Mouse (Mus musculus) liver, embryonic 14.5 days (tissue): ENCODE results near the gene Gm26657. TPM values are rescaled to one million over a fixed set of nuclear protein-coding genes. Genes with fewer than 3 reads are reported as not detected.

Experiments
- ATAC-seq: fragments of 200-750 bp; cut with Nextera tagmentation; 2 replicates; pipeline ENCODE4 v1.8.0; 2017; ENCODE audit warnings: moderate number of reproducible peaks, mild to moderate bottlenecking, moderate library complexity; ENCODE audit not compliant: insufficient read depth
- DNase-seq, 3 experiments: peaks; one replicate each; pipeline ENCODE4 v3.0.0-alpha.2; 2012 to 2013; ENCODE audit warnings: low read depth in 3 of 3, low spot score in 3 of 3
- H3K27ac ChIP-seq: fragments of 300-500 bp; sonication (generic); 2 replicates; pipeline ENCODE4 v1.5.1; 2014; ENCODE audit warnings: moderate library complexity, mild to moderate bottlenecking, control low read depth, inconsistent platforms
- H3K27me3 ChIP-seq: fragments of 300-500 bp; sonication (generic); 2 replicates; pipeline ENCODE4 v1.6.1; 2014; ENCODE audit warnings: mild to moderate bottlenecking, low read length, moderate library complexity; ENCODE audit not compliant: control insufficient read depth, insufficient read depth
- H3K36me3 ChIP-seq: fragments of 300-500 bp; sonication (generic); replicated peaks from 2 replicates; pipeline ENCODE4 v1.6.1; 2014; ENCODE audit warnings: low read depth; ENCODE audit not compliant: control insufficient read depth, insufficient read depth
- H3K4me1 ChIP-seq, 2 experiments: fragments of 200-500 bp in 1 of 2; fragments of 300-500 bp in 1 of 2; sonication (generic) in 1 of 2; replicated peaks; 2 replicates each; pipeline ENCODE4 v1.6.1; 2012 to 2014; ENCODE audit warnings: antibody characterized with exemption in 1 of 2, inconsistent platforms in 1 of 2, low read length in 1 of 2; ENCODE audit not compliant: control insufficient read depth in 2 of 2, insufficient read depth in 2 of 2
- H3K4me2 ChIP-seq: fragments of 300-500 bp; sonication (generic); 2 replicates; pipeline ENCODE4 v1.6.1; 2014; ENCODE audit warnings: low read depth, mild to moderate bottlenecking, control low read depth, moderate library complexity
- H3K4me3 ChIP-seq, 2 experiments: fragments of 200-500 bp in 1 of 2; fragments of 300-500 bp in 1 of 2; sonication (generic) in 1 of 2; 2 replicates each; pipeline ENCODE4 v1.5.1; 2012 to 2014; ENCODE audit warnings: low read depth in 2 of 2, low read length in 2 of 2, mild to moderate bottlenecking in 2 of 2, control low read depth in 1 of 2, inconsistent platforms in 1 of 2, moderate library complexity in 1 of 2; ENCODE audit not compliant: insufficient read depth in 1 of 2
- H3K9ac ChIP-seq: fragments of 300-500 bp; sonication (generic); replicated peaks from 2 replicates; pipeline ENCODE4 v1.6.1; 2014; ENCODE audit warnings: mild to moderate bottlenecking, control low read depth, moderate library complexity
- H3K9me3 ChIP-seq: fragments of 300-500 bp; sonication (generic); 2 replicates; pipeline ENCODE4 v1.6.1; 2016; ENCODE audit warnings: low read length, mixed read lengths; ENCODE audit not compliant: control insufficient read depth
- CTCF ChIP-seq: IDR thresholded peaks from 2 replicates; pipeline ENCODE4 v1.5.1; 2016; ENCODE audit warnings: antibody characterized with exemption, low read depth, control low read depth
- EP300 ChIP-seq: IDR thresholded peaks from 2 replicates; pipeline ENCODE4 v1.6.1; 2016; ENCODE audit warnings: antibody characterized with exemption, low read depth
- WGBS: fragments of 180-500 bp; shearing (Covaris S2); extraction: QIAGEN DNeasy Blood & Tissue Kit; methylation state at CpG from one replicate; pipeline ENCODE4 v1.1.7; 2014; ENCODE audit not compliant: insufficient replicate concordance; 5-methylcytosine and 5-hydroxymethylcytosine counted together
- polyA plus RNA-seq, 2 experiments: library from polyadenylated mRNA; depleted of rRNA in 1 of 2; stranded (reverse) in 1 of 2; unstranded in 1 of 2; fragments of >200 nt; fragmentation: Nextera tagmentation in 1 of 2; extraction: Ambion mirVana in 1 of 2; gene quantifications; 2 replicates each; pipeline versions ENCODE4 v1.2.1 to v1.2.3; 2012 to 2014

Gene Gm26657
- polyA plus RNA-seq, 2 experiments = not detected

DNA sequence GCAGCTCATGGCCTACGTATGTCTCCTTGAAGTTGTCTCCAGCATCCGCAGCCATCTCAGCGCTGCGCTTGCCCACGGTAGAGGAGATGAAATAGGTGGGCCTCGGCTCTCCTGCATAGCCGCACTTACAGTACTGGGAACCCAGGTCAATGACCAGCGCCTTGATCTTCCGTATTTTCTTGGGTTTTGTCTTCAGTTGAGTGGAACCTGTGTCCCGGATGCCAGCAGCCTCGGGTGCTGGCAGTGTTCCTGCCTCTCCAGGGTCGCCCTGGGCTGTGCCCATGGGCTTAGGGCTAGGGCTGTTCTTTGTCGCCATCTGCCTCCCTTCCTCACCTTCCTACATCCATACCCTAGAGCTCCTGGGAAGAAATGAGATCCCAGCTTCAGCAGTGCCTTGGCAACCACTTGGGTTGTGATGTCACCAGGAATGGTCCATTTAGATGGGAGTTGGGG is 1.2 kb downstream of the Gm26657 start, which contains the start of gene Actl7b:
Actl7b (minus strand) TSS at position 403 of the 453 bp plus-strand sequence.
- ATAC-seq (no peak), DNase-seq (no peak)
- no peak within 1 kb of the TSS for H3K27ac ChIP-seq
- no peak for TF ChIP-seq CTCF
- no peak for TF ChIP-seq EP300
- 77% methylated on average over 13 of the region's 13 CpGs for WGBS
- no peak within 1 kb of the TSS for H3K9ac ChIP-seq
- H3K4me2 ChIP-seq = no peak within 1 kb of the TSS
- H3K27me3 ChIP-seq = no peaks in the 10 kb centered on the region
- H3K4me3 ChIP-seq = no peak within 1 kb of the TSS
- no peaks in the 10 kb centered on the region for H3K9me3 ChIP-seq
- H3K36me3 ChIP-seq = no peaks in the 10 kb centered on the region
- no peaks in the 10 kb centered on the region for H3K4me1 ChIP-seq

DNA sequence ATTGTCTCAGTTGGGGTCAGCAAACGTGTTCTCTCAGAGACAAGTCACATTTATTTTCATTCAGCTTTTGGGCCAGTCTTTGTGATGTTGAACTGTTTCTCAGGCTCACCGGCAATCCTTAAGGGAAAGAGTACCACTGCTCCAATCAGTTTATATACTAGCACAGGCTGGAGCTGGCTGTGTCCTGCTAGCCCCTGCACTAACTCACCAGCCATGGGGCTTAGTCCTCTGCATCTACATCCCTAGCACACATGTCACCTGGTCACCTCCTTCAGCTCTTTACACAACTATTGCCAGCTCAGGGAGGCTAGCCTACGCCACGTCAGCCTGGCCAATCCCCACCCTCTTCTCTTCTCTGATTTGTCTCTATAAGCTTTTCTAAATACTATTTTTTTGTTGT is 2.8 kb downstream of the Gm26657 start:
- no peak for ATAC-seq
- WGBS = 74% methylated on average over 4 of the region's 4 CpGs
- DNase-seq = no peak

DNA sequence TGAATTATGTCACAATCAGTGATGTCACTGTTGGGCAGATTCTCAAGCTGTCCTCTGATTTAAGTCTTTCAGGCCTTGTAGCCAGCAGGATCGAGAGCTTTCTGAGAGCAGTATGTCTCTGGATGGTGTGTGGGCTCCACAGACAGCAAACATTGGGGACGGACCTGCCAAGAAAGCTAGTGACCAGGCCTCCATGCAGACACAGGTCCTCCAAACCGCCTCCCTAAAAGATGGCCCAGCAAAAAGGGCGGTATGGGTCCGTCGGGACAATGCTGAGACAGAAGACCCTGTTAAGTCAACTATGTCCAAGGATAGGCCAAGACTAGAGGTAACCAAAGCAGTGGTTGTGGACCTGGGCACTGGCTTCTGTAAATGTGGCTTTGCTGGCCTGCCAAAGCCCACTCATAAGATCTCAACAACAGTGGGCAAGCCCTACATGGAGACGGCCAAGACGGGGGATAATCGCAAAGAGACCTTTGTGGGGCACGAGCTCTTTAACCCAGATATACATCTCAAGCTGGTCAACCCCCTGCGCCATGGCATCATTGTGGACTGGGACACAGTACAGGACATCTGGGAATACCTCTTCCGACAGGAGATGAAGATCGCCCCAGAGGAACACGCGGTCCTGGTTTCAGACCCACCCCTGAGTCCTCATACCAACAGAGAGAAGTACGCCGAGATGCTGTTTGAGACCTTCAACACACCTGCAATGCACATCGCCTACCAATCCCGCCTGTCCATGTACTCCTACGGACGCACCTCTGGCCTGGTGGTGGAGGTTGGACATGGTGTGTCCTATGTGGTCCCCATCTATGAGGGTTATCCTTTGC is 3.7 kb downstream of the Gm26657 start, which contains the start of gene Actl7a:
Actl7a (plus strand) TSS at position 51 of the 833 bp plus-strand sequence.
- H3K27me3 ChIP-seq = no peaks in the 10 kb centered on the region
- no peak within 1 kb of the TSS for H3K9ac ChIP-seq
- H3K4me3 ChIP-seq = no peak within 1 kb of the TSS
- no peaks in the 10 kb centered on the region for H3K36me3 ChIP-seq
- H3K4me1 ChIP-seq = no peaks in the 10 kb centered on the region
- no peaks in the 10 kb centered on the region for H3K9me3 ChIP-seq
- 82% methylated on average over 21 of the region's 21 CpGs for whole genome bisulfite sequencing
- no peak for ATAC-seq
- H3K4me2 ChIP-seq = no peak within 1 kb of the TSS
- H3K27ac ChIP-seq = no peak within 1 kb of the TSS
- no peak for TF ChIP-seq EP300
- TF ChIP-seq CTCF = no peak
- no peak for DNase-seq

More for the DNA sequence above, 2.8 kb downstream of the Gm26657 start:
- Histone ChIP-seq H3K9me3 (no peaks in the 10 kb centered on the region), H3K4me2 (no peak overlapping the region), H3K4me1 (no peaks in the 10 kb centered on the region), H3K9ac (no peak overlapping the region), H3K27ac (no peak overlapping the region), H3K27me3 (no peaks in the 10 kb centered on the region), H3K36me3 (no peaks in the 10 kb centered on the region), H3K4me3 (no peak overlapping the region)
- TF ChIP-seq CTCF (no peak), EP300 (no peak)

DNA sequence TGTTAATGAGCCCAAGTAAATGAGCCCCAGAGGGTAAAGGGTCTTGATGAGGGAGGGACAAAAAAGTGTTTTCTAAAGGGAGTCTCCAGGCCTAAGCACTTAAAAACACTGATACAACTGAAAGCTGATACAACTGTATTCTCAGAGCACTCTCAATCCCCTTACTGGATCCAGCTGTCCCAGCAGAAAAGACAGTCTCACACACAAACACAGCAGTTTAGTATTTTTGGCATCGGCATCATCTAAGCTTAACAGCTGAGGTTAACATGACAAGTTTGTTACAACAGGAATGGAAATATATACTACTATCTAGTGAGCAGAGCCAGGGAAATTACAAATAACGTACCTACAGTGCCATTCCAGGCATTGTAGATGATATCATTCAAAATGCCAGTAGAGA is 6.5 kb downstream of the Gm26657 start:
- 78% methylated on average over 2 of the region's 2 CpGs for WGBS
- Histone ChIP-seq H3K9me3 (no peaks in the 10 kb centered on the region), H3K9ac (no peak overlapping the region), H3K27ac (no peak overlapping the region), H3K36me3 (peaks cover 6% of the 10 kb centered on the region), H3K27me3 (no peaks in the 10 kb centered on the region), H3K4me3 (no peak overlapping the region), H3K4me1 (no peaks in the 10 kb centered on the region), H3K4me2 (no peak overlapping the region)
- no peak for DNase-seq
- no peak for TF ChIP-seq CTCF
- TF ChIP-seq EP300 = no peak
- no peak for ATAC-seq

- Histone ChIP-seq H3K4me2 (no peak overlapping the region), H3K4me3 (no peak overlapping the region), H3K27ac (no peak overlapping the region), H3K27me3 (no peaks in the 10 kb centered on the region), H3K9me3 (no peaks in the 10 kb centered on the region), H3K9ac (no peak overlapping the region), H3K36me3 (peaks cover 7% of the 10 kb centered on the region), H3K4me1 (no peaks in the 10 kb centered on the region)
- DNase-seq = no peak
- ATAC-seq = no peak
- 77% methylated on average over 9 of the region's 9 CpGs for WGBS
- TF ChIP-seq CTCF = no peak
- TF ChIP-seq EP300 = no peak
These were observed 7.6 kb downstream of the Gm26657 start for GRCm38 (mm10) chr4:56747456-56747855.
